In genomic region chr12:71482619-71483018, GRCm38 (mm10) we compare ENCODE assay signal across 14 mouse cellular contexts.
A peak's percentile ranks its signal among the peaks of the same experiment; 100 is the strongest.
DNase-seq lines count a peak whose midpoint lies in the region; ATAC-seq and TF ChIP-seq lines count a peak whose summit lies in the region.
"Had no signal": no experiment of that assay in that cellular context is flagged by ENCODE, and none has a peak within 500 bp of the region (broad histone marks: within the 10 kb centered on the region; RNA-seq: fewer than 3 reads in every experiment).

No protein-coding gene starts in this region.

- 29% methylated on average over 2 of the region's 2 CpGs for WGBS in heart, embryonic 12.5 days
- WGBS in embryonic facial prominence, embryonic 12.5 days: 46% methylated on average over 2 of the region's 2 CpGs
- 28% methylated on average over 2 of the region's 2 CpGs for WGBS in intestine, embryonic 16.5 days

- H3K4me2 ChIP-seq in heart, embryonic 12.5 days: no peak overlapping the region
- no peak overlapping the region for H3K4me2 ChIP-seq in embryonic facial prominence, embryonic 12.5 days (replicated peaks)
- H3K4me2 ChIP-seq in intestine, embryonic 16.5 days (ENCODE audit: low read depth, low read length): no peak overlapping the region
- H3K4me2 ChIP-seq: lung, embryonic 15.5 days had no signal

- no peaks in the 10 kb centered on the region for H3K36me3 ChIP-seq in heart, embryonic 12.5 days
- H3K36me3 ChIP-seq in embryonic facial prominence, embryonic 12.5 days: no peaks in the 10 kb centered on the region
- H3K36me3 ChIP-seq in intestine, embryonic 16.5 days (ENCODE audit: control insufficient read depth, insufficient read depth, low read length): no peaks in the 10 kb centered on the region
- H3K36me3 ChIP-seq: lung, embryonic 15.5 days had no signal

- DNase-seq in heart, postnatal 25 days (ENCODE audit: low spot score): no peak
- DNase-seq in layer of hippocampus, adult 2 months (ENCODE audit: low spot score in 2 of 2): no peak
- no peak for DNase-seq in layer of hippocampus, postnatal 36 days
- DNase-seq in spleen, postnatal 14 days (ENCODE audit: low spot score in 2 of 2): no peak
- no peak for DNase-seq in layer of hippocampus, adult 9-11 months
- DNase-seq: adrenal gland, adult 8-10 months; cerebellum, postnatal 25 days had no signal

- H3K27ac ChIP-seq in heart, embryonic 12.5 days (ENCODE audit: poor library complexity, severe bottlenecking): peak overlapping the region; percentile 2; the same call in 1 of the 2 replicates
- H3K27ac ChIP-seq in layer of hippocampus, adult 2 months: peak overlapping the region; percentile 37
- H3K27ac ChIP-seq in embryonic facial prominence, embryonic 12.5 days: peak overlapping the region; percentile 66
- peak overlapping the region; percentile 60 for H3K27ac ChIP-seq in intestine, embryonic 16.5 days (ENCODE audit: low read length)

- no peak overlapping the region for H3K4me3 ChIP-seq in heart, embryonic 12.5 days
- no peak overlapping the region for H3K4me3 ChIP-seq in layer of hippocampus, adult 2 months
- H3K4me3 ChIP-seq in embryonic facial prominence, embryonic 12.5 days: no peak overlapping the region
- H3K4me3 ChIP-seq in intestine, embryonic 16.5 days (ENCODE audit: low read length): no peak overlapping the region
- H3K4me3 ChIP-seq: lung, embryonic 15.5 days had no signal

- intact Hi-C loops in heart, postnatal 25 days (cut with DNase I): no loop called here

- H3K9ac ChIP-seq in heart, embryonic 12.5 days: no peak overlapping the region
- no peak overlapping the region for H3K9ac ChIP-seq in embryonic facial prominence, embryonic 12.5 days
- no peak overlapping the region for H3K9ac ChIP-seq in intestine, embryonic 16.5 days (ENCODE audit: low read depth, low read length)
- H3K9ac ChIP-seq: lung, embryonic 15.5 days had no signal

- H3K4me1 ChIP-seq in heart, embryonic 12.5 days (replicated peaks): peaks cover 39% of the 10 kb centered on the region
- H3K4me1 ChIP-seq in embryonic facial prominence, embryonic 12.5 days: peaks cover 30% of the 10 kb centered on the region
- H3K4me1 ChIP-seq in intestine, embryonic 16.5 days (ENCODE audit: control insufficient read depth, insufficient read depth, low read length): peaks cover 21% of the 10 kb centered on the region

- no peaks in the 10 kb centered on the region for H3K27me3 ChIP-seq in heart, embryonic 12.5 days (replicated peaks)
- H3K27me3 ChIP-seq in embryonic facial prominence, embryonic 12.5 days: no peaks in the 10 kb centered on the region
- no peaks in the 10 kb centered on the region for H3K27me3 ChIP-seq in intestine, embryonic 16.5 days (replicated peaks; ENCODE audit: control insufficient read depth, insufficient read depth, low read length)
- H3K27me3 ChIP-seq: lung, embryonic 15.5 days; Patski had no signal

- TF ChIP-seq CTCF in layer of hippocampus, adult 2 months (conservative IDR thresholded peaks at IDR 0.05): no peak

- H3K9me3 ChIP-seq in heart, embryonic 12.5 days (replicated peaks): no peaks in the 10 kb centered on the region
- H3K9me3 ChIP-seq in embryonic facial prominence, embryonic 12.5 days: no peaks in the 10 kb centered on the region
- H3K9me3 ChIP-seq in intestine, embryonic 16.5 days (ENCODE audit: control insufficient read depth, low read length): no peaks in the 10 kb centered on the region
- H3K9me3 ChIP-seq: lung, embryonic 15.5 days had no signal

- ATAC-seq in heart, embryonic 12.5 days (ENCODE audit: insufficient number of reproducible peaks, low FRiP score): no peak
- no peak for ATAC-seq in embryonic facial prominence, embryonic 12.5 days (ENCODE audit: insufficient number of reproducible peaks, insufficient read depth, low FRiP score, low TSS enrichment)
- ATAC-seq in intestine, embryonic 16.5 days: no peak
- ATAC-seq: CD4-positive, CD25-positive, alpha-beta regulatory T cell, adult 4 months; inflammation-experienced regulatory T-cells, adult 6 months; Patski had no signal

Comparison
In these comparisons a context has a peak if more than half of its experiments do, and no peak if none do; other contexts are left out.
1. H3K27ac ChIP-seq: peak in every context shown above with its lines; median percentile 66 in embryonic facial prominence, embryonic 12.5 days; 60 in intestine, embryonic 16.5 days; 37 in layer of hippocampus, adult 2 months; 2 in heart, embryonic 12.5 days.